31 mouse cellular contexts compared by ENCODE assay signal in the genomic region with DNA sequence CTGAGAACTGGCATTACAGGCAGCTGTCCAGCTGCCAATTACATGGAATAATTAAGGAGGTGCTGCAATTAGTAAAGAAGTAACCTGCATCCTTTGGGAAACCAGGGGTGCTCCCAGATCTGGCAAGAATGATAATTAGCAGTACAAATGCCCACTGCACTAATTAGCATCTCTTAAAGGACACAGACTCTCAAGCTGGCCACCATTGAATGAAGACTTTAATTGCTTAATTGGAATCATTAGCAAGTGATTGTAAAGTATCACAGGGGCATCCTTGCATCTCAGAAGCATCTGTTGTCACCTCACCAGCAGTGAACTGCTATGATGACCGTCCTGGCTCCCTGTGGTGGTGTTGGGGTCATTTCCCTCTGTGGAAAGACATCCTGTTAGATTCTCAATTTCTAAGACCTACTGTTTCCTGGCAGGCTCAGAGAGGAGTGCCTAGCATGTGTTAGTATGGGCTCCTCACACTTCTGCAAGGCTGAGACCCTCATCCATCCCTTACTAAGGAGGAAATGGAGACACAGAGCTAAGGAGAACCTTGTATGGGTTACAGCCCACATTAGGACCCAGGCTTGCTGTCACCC. TPM values are rescaled to one million over a fixed set of nuclear protein-coding genes. Genes with fewer than 3 reads are reported as not detected.
A peak's percentile ranks its signal among the peaks of the same experiment; 100 is the strongest.
DNase-seq lines count a peak whose midpoint lies in the region; ATAC-seq and TF ChIP-seq lines count a peak whose summit lies in the region.
"Had no signal": no experiment of that assay in that cellular context is flagged by ENCODE, and none has a peak within 500 bp of the region (broad histone marks: within the 10 kb centered on the region; RNA-seq: fewer than 3 reads in every experiment).

No protein-coding gene starts in this region.

- H3K27ac ChIP-seq in heart, embryonic 10.5 days, result no peak overlapping the region
- no peak overlapping the region for H3K27ac ChIP-seq in midbrain, embryonic 14.5 days (replicated peaks; ENCODE audit: low read depth, low read length)
- H3K27ac ChIP-seq in midbrain, embryonic 11.5 days (ENCODE audit: low read depth, low read length), result no peak overlapping the region
- peak overlapping the region; percentile 80 for H3K27ac ChIP-seq in forebrain, embryonic 12.5 days
- no peak overlapping the region for H3K27ac ChIP-seq in hindbrain, postnatal 0 days
- H3K27ac ChIP-seq: kidney, embryonic 15.5 days; limb, embryonic 13.5 days; liver, embryonic 13.5 days had no signal

- H3K9me3 ChIP-seq in heart, embryonic 10.5 days, result no peaks in the 10 kb centered on the region
- H3K9me3 ChIP-seq in midbrain, embryonic 14.5 days (ENCODE audit: control insufficient read depth, low read length), result no peaks in the 10 kb centered on the region
- no peaks in the 10 kb centered on the region for H3K9me3 ChIP-seq in midbrain, embryonic 11.5 days (ENCODE audit: control insufficient read depth, low read length)
- no peaks in the 10 kb centered on the region for H3K9me3 ChIP-seq in forebrain, embryonic 12.5 days
- H3K9me3 ChIP-seq in hindbrain, postnatal 0 days (ENCODE audit: low read length), result no peaks in the 10 kb centered on the region
- H3K9me3 ChIP-seq: heart, embryonic 13.5 days; kidney, embryonic 15.5 days; limb, embryonic 13.5 days; liver, embryonic 13.5 days had no signal

- peaks cover 40% of the 10 kb centered on the region for H3K36me3 ChIP-seq in heart, embryonic 10.5 days
- no peaks in the 10 kb centered on the region for H3K36me3 ChIP-seq in midbrain, embryonic 14.5 days (ENCODE audit: control insufficient read depth, insufficient read depth, low read length)
- no peaks in the 10 kb centered on the region; the same call in 1 of the 2 replicates for H3K36me3 ChIP-seq in midbrain, embryonic 11.5 days (ENCODE audit: control insufficient read depth, insufficient read depth, low read length)
- H3K36me3 ChIP-seq in forebrain, embryonic 12.5 days (replicated peaks), result no peaks in the 10 kb centered on the region
- no peaks in the 10 kb centered on the region for H3K36me3 ChIP-seq in hindbrain, postnatal 0 days (ENCODE audit: insufficient read depth, low read length)
- H3K36me3 ChIP-seq: liver, embryonic 13.5 days had no signal

- intact Hi-C loops in heart, postnatal 25 days (cut with DNase I), result no loop called here
- intact Hi-C loops in left cerebral cortex, postnatal 10 days (cut with DNase I), result no loop called here

- peaks cover 57% of the 10 kb centered on the region for H3K4me1 ChIP-seq in heart, embryonic 10.5 days
- H3K4me1 ChIP-seq in midbrain, embryonic 14.5 days (ENCODE audit: control insufficient read depth, insufficient read depth, low read length), result no peaks in the 10 kb centered on the region
- H3K4me1 ChIP-seq in midbrain, embryonic 11.5 days (ENCODE audit: control insufficient read depth, insufficient read depth, low read length), result no peaks in the 10 kb centered on the region
- H3K4me1 ChIP-seq in forebrain, embryonic 12.5 days, result peaks cover 24% of the 10 kb centered on the region; the same call in 1 of the 2 replicates
- H3K4me1 ChIP-seq in hindbrain, postnatal 0 days (ENCODE audit: insufficient read depth, low read length), result no peaks in the 10 kb centered on the region
- H3K4me1 ChIP-seq: liver, embryonic 13.5 days had no signal

- ATAC-seq in midbrain, embryonic 14.5 days (ENCODE audit: low FRiP score, low TSS enrichment), result no peak
- no peak for ATAC-seq in midbrain, embryonic 11.5 days (ENCODE audit: low FRiP score)
- ATAC-seq in forebrain, embryonic 12.5 days (ENCODE audit: low FRiP score), result peak; percentile 87; the same call in 1 of the 2 replicates
- peak; percentile 50 for ATAC-seq in hindbrain, postnatal 0 days

- H3K27me3 ChIP-seq in heart, embryonic 10.5 days (ENCODE audit: insufficient read depth, poor library complexity, severe bottlenecking), result no peaks in the 10 kb centered on the region
- no peaks in the 10 kb centered on the region for H3K27me3 ChIP-seq in midbrain, embryonic 14.5 days (ENCODE audit: control insufficient read depth, insufficient read depth, low read length)
- H3K27me3 ChIP-seq in midbrain, embryonic 11.5 days (ENCODE audit: control insufficient read depth, insufficient read depth, low read length), result no peaks in the 10 kb centered on the region
- no peaks in the 10 kb centered on the region for H3K27me3 ChIP-seq in forebrain, embryonic 12.5 days
- H3K27me3 ChIP-seq in hindbrain, postnatal 0 days (ENCODE audit: insufficient read depth, low read length), result no peaks in the 10 kb centered on the region
- H3K27me3 ChIP-seq: heart, embryonic 13.5 days; kidney, embryonic 15.5 days; limb, embryonic 13.5 days; liver, embryonic 13.5 days had no signal

- TF ChIP-seq CTCF in hindbrain, postnatal 0 days (IDR thresholded peaks at IDR 0.05; ENCODE audit: low read depth), result no peak

- DNase-seq in heart, embryonic 10.5 days (ENCODE audit: low spot score), result peak; percentile 27
- DNase-seq in heart, postnatal 25 days (ENCODE audit: low spot score), result no peak
- DNase-seq in midbrain, embryonic 14.5 days, result peak; percentile 6
- no peak for DNase-seq in midbrain, embryonic 11.5 days (ENCODE audit: low spot score, missing footprints)
- DNase-seq in hindbrain, postnatal 0 days (ENCODE audit: low spot score), result peak; percentile 41
- DNase-seq in adrenal gland, postnatal 10 days, result no peak
- DNase-seq in left cerebral cortex, postnatal 10 days (ENCODE audit: extremely low spot score in 1 of 2, low spot score in 2 of 2), result no peak
- DNase-seq: adrenal gland, postnatal 25 days; cerebellum, adult 9-11 months; gastrocnemius, postnatal 10 days; heart, adult 18-20 months; heart, postnatal 14 days; kidney, adult 11 months; kidney, postnatal 36 days; layer of hippocampus, postnatal 36 days; liver, embryonic 13.5 days; lung, adult 2 months; lung, postnatal 14 days; right cerebral cortex, postnatal 25 days; thymus, adult 2 months; thymus, postnatal 4 days had no signal

- H3K4me2 ChIP-seq in midbrain, embryonic 14.5 days (ENCODE audit: low read length), result no peak overlapping the region
- H3K4me2 ChIP-seq in midbrain, embryonic 11.5 days, result no peak overlapping the region
- no peak overlapping the region for H3K4me2 ChIP-seq in forebrain, embryonic 12.5 days
- no peak overlapping the region for H3K4me2 ChIP-seq in hindbrain, postnatal 0 days (ENCODE audit: low read depth, low read length)
- H3K4me2 ChIP-seq: heart, embryonic 13.5 days; kidney, embryonic 15.5 days; limb, embryonic 13.5 days; liver, embryonic 13.5 days had no signal

- H3K9ac ChIP-seq in midbrain, embryonic 14.5 days (replicated peaks; ENCODE audit: low read length), result no peak overlapping the region
- H3K9ac ChIP-seq in midbrain, embryonic 11.5 days (ENCODE audit: low read length), result no peak overlapping the region
- H3K9ac ChIP-seq in forebrain, embryonic 12.5 days, result no peak overlapping the region
- no peak overlapping the region for H3K9ac ChIP-seq in hindbrain, postnatal 0 days (replicated peaks; ENCODE audit: low read length)
- H3K9ac ChIP-seq: heart, embryonic 13.5 days; kidney, embryonic 15.5 days; limb, embryonic 13.5 days; liver, embryonic 13.5 days had no signal

- 70% methylated on average over 1 of the region's 1 CpGs for WGBS in heart, embryonic 10.5 days
- WGBS in midbrain, embryonic 14.5 days, result 50% methylated on average over 1 of the region's 1 CpGs
- WGBS in midbrain, embryonic 11.5 days, result 56% methylated on average over 1 of the region's 1 CpGs
- 4% methylated on average over 1 of the region's 1 CpGs for WGBS in forebrain, embryonic 12.5 days
- WGBS in hindbrain, postnatal 0 days, result 37% methylated on average over 1 of the region's 1 CpGs

- H3K4me3 ChIP-seq in heart, embryonic 10.5 days, result no peak overlapping the region
- H3K4me3 ChIP-seq in midbrain, embryonic 14.5 days (replicated peaks; ENCODE audit: low read depth, low read length), result no peak overlapping the region
- no peak overlapping the region for H3K4me3 ChIP-seq in midbrain, embryonic 11.5 days (ENCODE audit: low read depth, low read length)
- no peak overlapping the region for H3K4me3 ChIP-seq in forebrain, embryonic 12.5 days (replicated peaks)
- H3K4me3 ChIP-seq in hindbrain, postnatal 0 days (ENCODE audit: low read length), result no peak overlapping the region
- H3K4me3 ChIP-seq: erythroblast, embryonic 14.5 days; heart, embryonic 13.5 days; kidney, embryonic 15.5 days; limb, embryonic 13.5 days; liver, embryonic 13.5 days had no signal

RNA-seq across cellular contexts. Expression of gene 1700034J05Rik, which starts 27.1 kb away (rescaled TPM):
- 0.22 and 0.33 TPM in 2 replicates for polyA plus RNA-seq in heart, embryonic 10.5 days (2016; fragmentation: Nextera tagmentation; extraction: Ambion mirVana)
- not detected for total RNA-seq in heart, postnatal 25 days (2021)
- polyA plus RNA-seq in midbrain, embryonic 14.5 days (2014; fragmentation: Nextera tagmentation; extraction: Ambion mirVana), result not detected in 2 replicates
- 0.11 and 0.18 TPM in 2 replicates for polyA plus RNA-seq in midbrain, embryonic 11.5 days (2014; fragmentation: Nextera tagmentation; extraction: Ambion mirVana)
- polyA plus RNA-seq in forebrain, embryonic 12.5 days (2016; fragmentation: Nextera tagmentation; extraction: Ambion mirVana), result not detected in 2 replicates
- total RNA-seq in hindbrain, postnatal 0 days (2014; rRNA removed), result not detected in 2 replicates
- polyA plus RNA-seq in hindbrain, postnatal 0 days (2015; fragmentation: Nextera tagmentation; extraction: Ambion mirVana), result not detected in 2 replicates
- total RNA-seq in adrenal gland, postnatal 10 days (2021), result not detected
- total RNA-seq in left cerebral cortex, postnatal 10 days (2021), result not detected
- total RNA-seq: adrenal gland, postnatal 25 days; common myeloid progenitor, adult 5-6 weeks; gastrocnemius, postnatal 10 days; heart, adult 18-20 months; heart, postnatal 14 days; layer of hippocampus, adult 8-10 months; layer of hippocampus, postnatal 36 days; left cerebral cortex, postnatal 25 days; megakaryocyte, adult 5-6 weeks had no signal
- polyA plus RNA-seq: embryonic facial prominence, embryonic 11.5 days; erythroblast, embryonic 14.5 days; liver, embryonic 13.5 days; lung, adult 2 months; thymus, adult 2 months had no signal

RNA-seq across cellular contexts. Expression of gene Rep15, which starts 51.0 kb away (rescaled TPM):
- 1.4 TPM in 2 replicates for polyA plus RNA-seq in heart, embryonic 10.5 days (2016; fragmentation: Nextera tagmentation; extraction: Ambion mirVana)
- 1 to 10 TPM in 1 of 2 experiments, under 1 TPM in 1; 0.56 to 1.1 TPM for total RNA-seq in heart, postnatal 25 days (2021)
- 0.62 and 0.98 TPM in 2 replicates for polyA plus RNA-seq in midbrain, embryonic 14.5 days (2014; fragmentation: Nextera tagmentation; extraction: Ambion mirVana)
- 0.55 and 0.88 TPM in 2 replicates for polyA plus RNA-seq in midbrain, embryonic 11.5 days (2014; fragmentation: Nextera tagmentation; extraction: Ambion mirVana)
- polyA plus RNA-seq in forebrain, embryonic 12.5 days (2016; fragmentation: Nextera tagmentation; extraction: Ambion mirVana), result 0.62 and 1.1 TPM in 2 replicates
- 0.50 TPM in 1 of 2 replicates, not detected in the other for total RNA-seq in hindbrain, postnatal 0 days (2014; rRNA removed)
- 0.48 TPM in 2 replicates for polyA plus RNA-seq in hindbrain, postnatal 0 days (2015; fragmentation: Nextera tagmentation; extraction: Ambion mirVana)
- under 1 TPM; 0.72 to 0.97 TPM for total RNA-seq in adrenal gland, postnatal 10 days (2021)
- 1 to 10 TPM; 2.9 TPM for total RNA-seq in left cerebral cortex, postnatal 10 days (2021)
- total RNA-seq: common myeloid progenitor, adult 5-6 weeks had no signal
- polyA plus RNA-seq: erythroblast, embryonic 14.5 days had no signal

Comparison
In these comparisons a context has a peak if more than half of its experiments do, and no peak if none do; other contexts are left out.
1. DNase-seq: peak in heart, embryonic 10.5 days (single experiment), midbrain, embryonic 14.5 days (single experiment) and hindbrain, postnatal 0 days (single experiment); none in heart, postnatal 25 days (single experiment), midbrain, embryonic 11.5 days (single experiment), adrenal gland, postnatal 10 days (single experiment) and left cerebral cortex, postnatal 10 days (0 of 2).
2. ATAC-seq: peak in forebrain, embryonic 12.5 days (single experiment) and hindbrain, postnatal 0 days (single experiment); none in midbrain, embryonic 14.5 days (single experiment) and midbrain, embryonic 11.5 days (single experiment).